Mouse (Mus musculus) olfactory bulb, adult 2 months (tissue): ENCODE measurements around the gene Gm21972.

Experiments used
- CTCF ChIP-seq: fragments of 200-500 bp; IDR thresholded peaks from 2 replicates; pipeline ENCODE4 v1.5.1; 2012; ENCODE audit warnings: low read depth, mild to moderate bottlenecking, low read length, moderate library complexity; ENCODE audit not compliant: insufficient read depth
- POLR2A ChIP-seq: fragments of 200-500 bp; IDR thresholded peaks from 2 replicates; pipeline ENCODE4 v1.6.1; 2012; ENCODE audit warnings: mild to moderate bottlenecking, low read depth, low read length, moderate library complexity; ENCODE audit not compliant: insufficient read depth

DNA sequence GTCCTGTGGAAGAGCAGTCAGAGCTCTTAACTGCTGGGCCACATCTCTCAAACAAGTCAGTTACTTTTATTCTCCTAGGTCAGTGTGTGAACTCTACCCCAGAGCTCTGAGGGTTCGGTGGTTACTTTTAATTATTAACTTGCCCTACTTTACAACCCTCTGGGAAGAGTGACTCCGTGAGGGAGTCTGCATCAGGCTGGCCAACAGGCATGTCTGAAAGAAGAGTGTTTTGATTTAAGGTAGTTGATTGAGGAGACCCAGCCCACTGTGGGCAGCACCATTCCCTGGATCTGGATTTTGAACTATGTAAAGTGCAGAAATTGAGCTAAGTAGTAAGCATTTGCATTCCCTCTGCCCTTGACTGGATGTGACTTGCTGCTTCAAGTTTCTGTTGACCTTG lies 42.6 kb downstream of the Gm21972 start:
- TF ChIP-seq CTCF (no peak), POLR2A (no peak)
